Mouse (Mus musculus) small intestine, adult 2 months (tissue): ENCODE data around the gene Ap3m1. TPM values are rescaled to one million over a fixed set of nuclear protein-coding genes. Genes with fewer than 3 reads are reported as not detected.
A peak's percentile ranks its signal among the peaks of the same experiment; 100 is the strongest.

ENCODE experiments used
- H3K27ac ChIP-seq: fragments of 200-500 bp; 2 replicates; pipeline ENCODE4 v1.5.1; 2012; ENCODE audit warnings: low read depth, low read length, control low read depth, inconsistent platforms; ENCODE audit not compliant: insufficient read depth
- H3K27me3 ChIP-seq: fragments of 200-500 bp; 2 replicates; pipeline ENCODE4 v1.6.1; 2012; ENCODE audit warnings: mild to moderate bottlenecking, moderate library complexity, low read length, inconsistent platforms; ENCODE audit not compliant: control insufficient read depth, insufficient read depth
- H3K36me3 ChIP-seq: fragments of 200-500 bp; 2 replicates; pipeline ENCODE4 v1.6.1; 2012; ENCODE audit warnings: mild to moderate bottlenecking, low read length, control low read depth, inconsistent platforms; ENCODE audit not compliant: control insufficient read depth, insufficient read depth
- H3K4me1 ChIP-seq: fragments of 200-500 bp; 2 replicates; pipeline ENCODE4 v1.6.1; 2012; ENCODE audit warnings: low read length, inconsistent platforms, mixed read lengths; ENCODE audit not compliant: control insufficient read depth, insufficient read depth, insufficient read length
- H3K4me3 ChIP-seq: fragments of 200-500 bp; 2 replicates; pipeline ENCODE4 v1.5.1; 2012; ENCODE audit warnings: low read depth, mild to moderate bottlenecking, control low read depth, inconsistent platforms, low read length, moderate library complexity
- CTCF ChIP-seq: fragments of 200-500 bp; IDR thresholded peaks from 2 replicates; pipeline ENCODE4 v1.5.1; 2012; ENCODE audit warnings: low read depth, mild to moderate bottlenecking, control low read depth, inconsistent platforms, low read length, moderate library complexity, mixed read lengths; ENCODE audit not compliant: insufficient replicate concordance, insufficient read length; ENCODE audit errors: extremely low read depth
- POLR2A ChIP-seq: fragments of 200-500 bp; IDR thresholded peaks from 2 replicates; pipeline ENCODE4 v1.6.1; 2012; ENCODE audit warnings: low read depth, mild to moderate bottlenecking, control low read depth, inconsistent platforms, low read length, moderate library complexity
- WGBS: fragments of 180-500 bp; shearing (Covaris S2); methylation state at CpG from one replicate; pipeline ENCODE4 v1.1.7; 2018; 5-methylcytosine and 5-hydroxymethylcytosine counted together
- polyA plus RNA-seq: library from polyadenylated mRNA; depleted of rRNA; stranded (reverse); fragments of >200 nt; gene quantifications from 2 replicates; pipeline ENCODE4 v1.2.3, GENCODE M21; 2012

Gene Ap3m1
- polyA plus RNA-seq, 1 experiment = 8.8 TPM

GRCm38 (mm10) chr14:21034271-21034670, 18.0 kb downstream of the Ap3m1 start:
- no peak overlapping the region for H3K4me3 ChIP-seq
- no peak overlapping the region for H3K27ac ChIP-seq
- TF ChIP-seq POLR2A = no peak
- no peak for TF ChIP-seq CTCF
- peaks cover 57% of the 10 kb centered on the region for H3K36me3 ChIP-seq
- WGBS = 83% methylated on average over 4 of the region's 4 CpGs
- peaks cover 2% of the 10 kb centered on the region for H3K4me1 ChIP-seq
- H3K27me3 ChIP-seq = no peaks in the 10 kb centered on the region

- H3K4me3 ChIP-seq = no peak overlapping the region
- 73% methylated on average over 6 of the region's 6 CpGs for WGBS
- peaks cover 2% of the 10 kb centered on the region for H3K4me1 ChIP-seq
- TF ChIP-seq CTCF (no peak), POLR2A (no peak)
- peak overlapping the region; percentile 63; the same call in 1 of the 2 replicates for H3K27ac ChIP-seq
- no peaks in the 10 kb centered on the region for H3K27me3 ChIP-seq
- peaks cover 59% of the 10 kb centered on the region for H3K36me3 ChIP-seq
These were observed 20.4 kb downstream of the Ap3m1 start for GRCm38 (mm10) chr14:21031783-21032511.

GRCm38 (mm10) chr14:21029025-21029659, 23.2 kb downstream of the Ap3m1 start:
- TF ChIP-seq CTCF = no peak
- TF ChIP-seq POLR2A = no peak
- WGBS = 87% methylated on average over 11 of the region's 11 CpGs
- H3K36me3 ChIP-seq = peaks cover 59% of the 10 kb centered on the region

GRCm38 (mm10) chr14:21027542-21027941, 24.8 kb downstream of the Ap3m1 start:
- H3K27me3 ChIP-seq = no peaks in the 10 kb centered on the region
- no peak overlapping the region for H3K4me3 ChIP-seq
- TF ChIP-seq POLR2A = no peak
- no peak for TF ChIP-seq CTCF
- H3K4me1 ChIP-seq = peaks cover 2% of the 10 kb centered on the region; the same call in 1 of the 2 replicates
- no peak overlapping the region for H3K27ac ChIP-seq
- H3K36me3 ChIP-seq = peaks cover 61% of the 10 kb centered on the region

More at GRCm38 (mm10) chr14:21029025-21029659, 23.2 kb downstream of the Ap3m1 start:
- H3K4me3 ChIP-seq = no peak overlapping the region
- no peaks in the 10 kb centered on the region for H3K27me3 ChIP-seq
- no peak overlapping the region for H3K27ac ChIP-seq
- peaks cover 2% of the 10 kb centered on the region; the same call in 1 of the 2 replicates for H3K4me1 ChIP-seq

GRCm38 (mm10) chr14:21020435-21020834, 31.9 kb downstream of the Ap3m1 start:
- Histone ChIP-seq H3K4me1 (no peaks in the 10 kb centered on the region), H3K27me3 (no peaks in the 10 kb centered on the region), H3K36me3 (peaks cover 54% of the 10 kb centered on the region), H3K4me3 (no peak overlapping the region), H3K27ac (no peak overlapping the region)
- 96% methylated on average over 8 of the region's 8 CpGs for WGBS
- TF ChIP-seq POLR2A = no peak
- no peak for TF ChIP-seq CTCF

GRCm38 (mm10) chr14:21018977-21019376, 33.3 kb downstream of the Ap3m1 start:
- no peak for TF ChIP-seq POLR2A
- no peak for TF ChIP-seq CTCF
- H3K27me3 ChIP-seq = no peaks in the 10 kb centered on the region
- no peak overlapping the region for H3K27ac ChIP-seq
- peaks cover 52% of the 10 kb centered on the region for H3K36me3 ChIP-seq
- WGBS = 69% methylated on average over 3 of the region's 3 CpGs
- no peak overlapping the region for H3K4me3 ChIP-seq
- H3K4me1 ChIP-seq = no peaks in the 10 kb centered on the region

GRCm38 (mm10) chr14:21017871-21018270, 34.4 kb downstream of the Ap3m1 start:
- no peak overlapping the region for H3K27ac ChIP-seq
- H3K4me3 ChIP-seq = no peak overlapping the region
- H3K36me3 ChIP-seq = peaks cover 46% of the 10 kb centered on the region
- no peak for TF ChIP-seq CTCF
- no peak for TF ChIP-seq POLR2A
- H3K4me1 ChIP-seq = no peaks in the 10 kb centered on the region
- no peaks in the 10 kb centered on the region for H3K27me3 ChIP-seq
- WGBS = 92% methylated on average over 5 of the region's 5 CpGs
